Mouse (Mus musculus) cerebellum, adult 2 months (tissue): ENCODE data around the gene Mstn. TPM values are rescaled to one million over a fixed set of nuclear protein-coding genes. Genes with fewer than 3 reads are reported as not detected.
A peak's percentile ranks its signal among the peaks of the same experiment; 100 is the strongest.

Experiments used
- DNase-seq, 2 experiments: peaks; one replicate each; pipeline ENCODE4 v3.0.0; 2021
- H3K27ac ChIP-seq: fragments of 200-500 bp; 2 replicates; pipeline ENCODE4 v1.5.1; 2012; ENCODE audit warnings: low read length, control low read depth, inconsistent platforms; ENCODE audit not compliant: insufficient read depth
- H3K27me3 ChIP-seq: fragments of 200-500 bp; 2 replicates; pipeline ENCODE4 v1.6.1; 2012; ENCODE audit warnings: inconsistent platforms, mild to moderate bottlenecking, low read length, moderate library complexity; ENCODE audit not compliant: control insufficient read depth, insufficient read depth
- H3K4me1 ChIP-seq: fragments of 200-500 bp; 2 replicates; pipeline ENCODE4 v1.6.1; 2011; ENCODE audit warnings: low read length; ENCODE audit not compliant: control insufficient read depth, insufficient read depth
- H3K4me3 ChIP-seq: fragments of 200-500 bp; replicated peaks from 2 replicates; pipeline ENCODE3; 2011; ENCODE audit warnings: mild to moderate bottlenecking, low read depth, low read length, control low read depth; ENCODE audit not compliant: insufficient read depth
- CTCF ChIP-seq: fragments of 200-500 bp; IDR thresholded peaks from 2 replicates; pipeline ENCODE4 v1.5.1; 2011; ENCODE audit warnings: low read depth, mild to moderate bottlenecking, control low read depth, low read length, moderate library complexity, borderline replicate concordance; ENCODE audit not compliant: insufficient read depth
- POLR2A ChIP-seq: fragments of 200-500 bp; IDR thresholded peaks from 2 replicates; pipeline ENCODE4 v1.6.1; 2011; ENCODE audit warnings: low read length, control low read depth, borderline replicate concordance; ENCODE audit not compliant: insufficient read depth
- WGBS: fragments of 180-500 bp; shearing (Covaris S2); methylation state at CpG from one replicate; pipeline ENCODE4 v1.1.7; 2018; 5-methylcytosine and 5-hydroxymethylcytosine counted together
- polyA plus RNA-seq: library from polyadenylated mRNA; depleted of rRNA; stranded (reverse); fragments of >200 nt; gene quantifications from 2 replicates; pipeline ENCODE4 v1.2.3, GENCODE M21; 2012

The Mstn gene
- polyA plus RNA-seq, 1 experiment: 0.18 TPM

DNA sequence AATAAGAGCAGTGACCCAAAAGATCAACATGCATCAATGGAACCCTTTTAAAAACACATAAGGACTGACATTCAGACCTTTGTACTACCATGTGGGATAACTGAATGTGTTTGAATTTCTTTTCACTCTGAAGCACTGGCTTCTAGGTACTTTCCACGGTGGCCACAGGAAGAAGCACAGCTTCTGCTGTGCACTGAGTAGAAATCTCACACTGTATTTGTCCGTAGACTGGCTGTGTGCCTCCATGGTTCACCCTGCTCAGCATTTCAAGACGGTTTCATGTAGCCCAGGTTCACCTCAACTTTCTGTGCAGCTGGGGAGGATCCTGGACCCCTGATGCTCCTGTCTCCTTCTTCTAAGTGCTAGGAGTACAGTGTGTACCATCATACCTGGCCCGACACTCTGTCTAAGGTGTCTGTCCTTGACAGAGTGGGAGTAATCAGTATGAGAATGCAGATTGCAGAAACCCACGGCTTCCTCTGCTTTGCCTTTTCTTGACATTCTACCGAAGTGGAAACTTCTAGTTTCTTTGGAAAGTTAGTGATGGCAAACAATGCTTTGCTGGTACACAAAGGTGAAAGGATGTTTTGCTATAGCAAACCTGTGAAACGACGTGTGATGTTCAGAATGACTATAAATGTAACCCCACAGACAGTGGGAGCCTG, 11.5 kb upstream of the Mstn start:
- 71% methylated on average over 8 of the region's 8 CpGs for WGBS
- H3K4me3 ChIP-seq: no peak overlapping the region
- TF ChIP-seq POLR2A: no peak
- TF ChIP-seq CTCF: no peak
- H3K27ac ChIP-seq: no peak overlapping the region
- no peaks in the 10 kb centered on the region for H3K27me3 ChIP-seq
- H3K4me1 ChIP-seq: no peaks in the 10 kb centered on the region
- no peak for DNase-seq

- Histone ChIP-seq H3K27ac (no peak overlapping the region), H3K4me3 (no peak overlapping the region), H3K4me1 (no peaks in the 10 kb centered on the region), H3K27me3 (no peaks in the 10 kb centered on the region)
- 48% methylated on average over 9 of the region's 9 CpGs for WGBS
- peak; percentile 35 to 71 for DNase-seq
- TF ChIP-seq CTCF (peak; percentile 49; the same call in 1 of the 2 replicates), POLR2A (no peak)
Observed at GRCm38 (mm10) chr1:53053087-53054022, 8.1 kb upstream of the Mstn start.

GRCm38 (mm10) chr1:53059106-53059505, 2.3 kb upstream of the Mstn start:
- no peak for DNase-seq
- Histone ChIP-seq H3K4me1 (no peaks in the 10 kb centered on the region), H3K4me3 (no peak overlapping the region), H3K27ac (no peak overlapping the region), H3K27me3 (no peaks in the 10 kb centered on the region)
- TF ChIP-seq CTCF (no peak), POLR2A (no peak)
- WGBS: 87% methylated on average over 5 of the region's 5 CpGs

GRCm38 (mm10) chr1:53060499-53060898, 941 bp upstream of the Mstn start:
- no peak overlapping the region for H3K4me3 ChIP-seq
- WGBS: 83% methylated on average over 8 of the region's 8 CpGs
- DNase-seq: no peak
- H3K27ac ChIP-seq: no peak overlapping the region
- no peaks in the 10 kb centered on the region for H3K4me1 ChIP-seq
- no peaks in the 10 kb centered on the region for H3K27me3 ChIP-seq
- TF ChIP-seq CTCF (no peak), POLR2A (no peak)

DNA sequence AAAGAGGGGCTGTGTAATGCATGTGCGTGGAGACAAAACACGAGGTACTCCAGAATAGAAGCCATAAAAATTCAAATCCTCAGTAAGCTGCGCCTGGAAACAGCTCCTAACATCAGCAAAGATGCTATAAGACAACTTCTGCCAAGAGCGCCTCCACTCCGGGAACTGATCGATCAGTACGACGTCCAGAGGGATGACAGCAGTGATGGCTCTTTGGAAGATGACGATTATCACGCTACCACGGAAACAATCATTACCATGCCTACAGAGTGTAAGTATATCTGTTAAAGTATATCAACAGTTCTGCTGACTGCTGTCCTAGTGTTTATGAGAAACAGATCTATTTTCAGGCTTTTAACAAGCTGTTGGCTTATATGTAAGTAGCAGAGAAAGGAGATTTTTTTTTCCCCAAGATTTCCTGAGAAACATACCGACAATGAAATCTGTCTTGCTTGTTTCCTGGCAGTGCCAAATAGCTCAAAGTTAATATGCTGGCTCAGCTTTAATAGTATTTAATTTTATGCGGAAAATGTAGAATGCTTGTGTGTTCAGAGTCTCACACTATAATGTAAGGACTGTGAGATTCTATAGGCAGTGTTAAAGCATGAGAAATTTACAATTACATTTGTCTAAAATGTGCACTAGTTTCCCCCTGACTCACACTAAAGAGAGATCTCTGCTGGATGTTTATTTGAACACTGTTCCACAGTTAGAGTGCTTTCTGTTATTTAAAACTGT, 600 bp downstream of the Mstn start:
- no peak overlapping the region for H3K27ac ChIP-seq
- no peaks in the 10 kb centered on the region for H3K27me3 ChIP-seq
- TF ChIP-seq POLR2A: no peak
- no peak for TF ChIP-seq CTCF
- DNase-seq: no peak
- 46% methylated on average over 13 of the region's 13 CpGs for WGBS
- no peak overlapping the region for H3K4me3 ChIP-seq
- H3K4me1 ChIP-seq: no peaks in the 10 kb centered on the region

GRCm38 (mm10) chr1:53063921-53064320, 2.5 kb downstream of the Mstn start:
- WGBS: 86% methylated on average over 4 of the region's 4 CpGs
- Histone ChIP-seq H3K4me1 (no peaks in the 10 kb centered on the region), H3K27ac (no peak overlapping the region), H3K4me3 (no peak overlapping the region), H3K27me3 (no peaks in the 10 kb centered on the region)
- TF ChIP-seq CTCF: no peak
- TF ChIP-seq POLR2A: no peak
- no peak for DNase-seq

GRCm38 (mm10) chr1:53069726-53070514, 8.5 kb downstream of the Mstn start:
- Histone ChIP-seq H3K4me1 (no peaks in the 10 kb centered on the region), H3K27ac (no peak overlapping the region), H3K4me3 (no peak overlapping the region), H3K27me3 (no peaks in the 10 kb centered on the region)
- DNase-seq: peak in 1 of 2 experiments; percentile 32
- 57% methylated on average over 5 of the region's 5 CpGs for WGBS
- TF ChIP-seq CTCF (no peak), POLR2A (no peak)
